Mouse (Mus musculus) hindbrain, embryonic 13.5 days (tissue): ENCODE data around the gene Lrrc27. TPM values are rescaled to one million over a fixed set of nuclear protein-coding genes. Genes with fewer than 3 reads are reported as not detected.
A peak's percentile ranks its signal among the peaks of the same experiment; 100 is the strongest.

Experiments
- ATAC-seq: fragments of 200-750 bp; cut with Nextera tagmentation; 2 replicates; pipeline ENCODE4 v1.8.0; 2017; ENCODE audit warnings: moderate TSS enrichment; ENCODE audit not compliant: low FRiP score
- H3K27ac ChIP-seq: fragments of 300-500 bp; sonication (generic); 2 replicates; pipeline ENCODE4 v1.5.1; 2015; ENCODE audit warnings: inconsistent platforms, mild to moderate bottlenecking, moderate library complexity
- H3K27me3 ChIP-seq: fragments of 300-500 bp; sonication (generic); 2 replicates; pipeline ENCODE4 v1.6.1; 2015; ENCODE audit warnings: mild to moderate bottlenecking, inconsistent platforms
- H3K36me3 ChIP-seq: fragments of 300-500 bp; sonication (generic); 2 replicates; pipeline ENCODE4 v1.6.1; 2015; ENCODE audit warnings: mild to moderate bottlenecking, inconsistent platforms
- H3K4me1 ChIP-seq: fragments of 300-500 bp; sonication (generic); replicated peaks from 2 replicates; pipeline ENCODE4 v1.6.1; 2015; ENCODE audit warnings: inconsistent platforms
- H3K4me2 ChIP-seq: fragments of 300-500 bp; sonication (generic); 2 replicates; pipeline ENCODE4 v1.6.1; 2015; ENCODE audit warnings: inconsistent platforms, mild to moderate bottlenecking, moderate library complexity
- H3K4me3 ChIP-seq: fragments of 300-500 bp; sonication (generic); 2 replicates; pipeline ENCODE4 v1.5.1; 2015; ENCODE audit warnings: mild to moderate bottlenecking, inconsistent platforms
- H3K9ac ChIP-seq: fragments of 300-500 bp; sonication (generic); 2 replicates; pipeline ENCODE4 v1.6.1; 2015; ENCODE audit warnings: mild to moderate bottlenecking, inconsistent platforms
- H3K9me3 ChIP-seq: fragments of 300-500 bp; sonication (generic); 2 replicates; pipeline ENCODE4 v1.6.1; 2016; ENCODE audit warnings: inconsistent platforms
- WGBS: fragments of 180-500 bp; shearing (Covaris S2); methylation state at CpG from one replicate; pipeline ENCODE4 v1.1.7; 2015; 5-methylcytosine and 5-hydroxymethylcytosine counted together
- polyA plus RNA-seq: library from polyadenylated mRNA; unstranded; fragments of >200 nt; fragmentation: Nextera tagmentation; extraction: Ambion mirVana; gene quantifications from 2 replicates; pipeline ENCODE4 v1.2.1, GENCODE M21; 2015

Lrrc27 gene
- polyA plus RNA-seq, 1 experiment from 2014 or later = 3.5 TPM

GRCm38 (mm10) chr7:139188634-139189207 lies 24.1 kb upstream of the Lrrc27 start:
- Histone ChIP-seq H3K4me2 (peak overlapping the region; percentile 91), H3K4me1 (peaks cover 16% of the 10 kb centered on the region), H3K9ac (peak overlapping the region; percentile 86), H3K27ac (no peak overlapping the region), H3K36me3 (no peaks in the 10 kb centered on the region), H3K9me3 (peaks cover 7% of the 10 kb centered on the region; the same call in 1 of the 2 replicates), H3K27me3 (peaks cover 49% of the 10 kb centered on the region), H3K4me3 (peak overlapping the region; percentile 73)
- ATAC-seq = peak; percentile 58; the same call in 1 of the 2 replicates
- 1% methylated on average over 23 of the region's 23 CpGs for WGBS

GRCm38 (mm10) chr7:139190616-139191015 lies 22.2 kb upstream of the Lrrc27 start:
- no peaks in the 10 kb centered on the region for H3K36me3 ChIP-seq
- H3K9ac ChIP-seq = no peak overlapping the region
- H3K9me3 ChIP-seq = peaks cover 7% of the 10 kb centered on the region; the same call in 1 of the 2 replicates
- ATAC-seq = no peak
- H3K4me2 ChIP-seq = no peak overlapping the region
- WGBS = 90% methylated on average over 4 of the region's 4 CpGs
- no peak overlapping the region for H3K27ac ChIP-seq
- H3K4me1 ChIP-seq = peaks cover 16% of the 10 kb centered on the region
- H3K27me3 ChIP-seq = peaks cover 38% of the 10 kb centered on the region
- no peak overlapping the region for H3K4me3 ChIP-seq

GRCm38 (mm10) chr7:139191619-139192018 lies 21.2 kb upstream of the Lrrc27 start:
- Histone ChIP-seq H3K36me3 (no peaks in the 10 kb centered on the region), H3K27me3 (peaks cover 28% of the 10 kb centered on the region), H3K9ac (no peak overlapping the region), H3K9me3 (peaks cover 7% of the 10 kb centered on the region; the same call in 1 of the 2 replicates), H3K27ac (no peak overlapping the region), H3K4me1 (peaks cover 16% of the 10 kb centered on the region), H3K4me3 (no peak overlapping the region), H3K4me2 (no peak overlapping the region)
- no peak for ATAC-seq
- WGBS = 66% methylated on average over 6 of the region's 6 CpGs

GRCm38 (mm10) chr7:139197022-139197421 lies 15.8 kb upstream of the Lrrc27 start:
- H3K27ac ChIP-seq = no peak overlapping the region
- no peaks in the 10 kb centered on the region for H3K36me3 ChIP-seq
- H3K9ac ChIP-seq = no peak overlapping the region
- H3K27me3 ChIP-seq = 0 out of 2 replicates have a peak, but pooled peaks cover 5% of the 10 kb centered on the region
- no peak for ATAC-seq
- H3K9me3 ChIP-seq = no peaks in the 10 kb centered on the region
- no peak overlapping the region for H3K4me2 ChIP-seq
- H3K4me3 ChIP-seq = no peak overlapping the region
- H3K4me1 ChIP-seq = no peaks in the 10 kb centered on the region
- 77% methylated on average over 4 of the region's 4 CpGs for WGBS

- H3K9ac ChIP-seq = no peak overlapping the region
- no peaks in the 10 kb centered on the region for H3K9me3 ChIP-seq
- WGBS = 35% methylated on average over 7 of the region's 7 CpGs
- H3K4me3 ChIP-seq = no peak overlapping the region
- H3K4me2 ChIP-seq = no peak overlapping the region
- no peaks in the 10 kb centered on the region for H3K4me1 ChIP-seq
- ATAC-seq = no peak
- H3K27ac ChIP-seq = no peak overlapping the region
- 0 out of 2 replicates have a peak, but pooled peaks cover 10% of the 10 kb centered on the region for H3K27me3 ChIP-seq
- no peaks in the 10 kb centered on the region for H3K36me3 ChIP-seq
Measured at GRCm38 (mm10) chr7:139200108-139200507, 12.7 kb upstream of the Lrrc27 start.

GRCm38 (mm10) chr7:139201209-139201608 lies 11.6 kb upstream of the Lrrc27 start:
- no peak for ATAC-seq
- no peaks in the 10 kb centered on the region for H3K36me3 ChIP-seq
- H3K27me3 ChIP-seq = 0 out of 2 replicates have a peak, but pooled peaks cover 10% of the 10 kb centered on the region
- H3K4me3 ChIP-seq = no peak overlapping the region
- H3K9me3 ChIP-seq = no peaks in the 10 kb centered on the region
- H3K27ac ChIP-seq = no peak overlapping the region
- H3K4me1 ChIP-seq = no peaks in the 10 kb centered on the region
- H3K4me2 ChIP-seq = no peak overlapping the region
- H3K9ac ChIP-seq = no peak overlapping the region
- WGBS = 62% methylated on average over 6 of the region's 6 CpGs

GRCm38 (mm10) chr7:139208023-139208772 lies 4.6 kb upstream of the Lrrc27 start:
- Histone ChIP-seq H3K4me2 (no peak overlapping the region), H3K9me3 (no peaks in the 10 kb centered on the region), H3K27ac (no peak overlapping the region), H3K27me3 (0 out of 2 replicates have a peak, but pooled peaks cover 6% of the 10 kb centered on the region), H3K36me3 (no peaks in the 10 kb centered on the region), H3K9ac (no peak overlapping the region), H3K4me1 (peaks cover 11% of the 10 kb centered on the region), H3K4me3 (no peak overlapping the region)
- no peak for ATAC-seq
- WGBS = 34% methylated on average over 7 of the region's 7 CpGs

- 0 out of 2 replicates have a peak, but pooled peaks cover 6% of the 10 kb centered on the region for H3K27me3 ChIP-seq
- no peak overlapping the region for H3K27ac ChIP-seq
- H3K4me1 ChIP-seq = peaks cover 14% of the 10 kb centered on the region
- 89% methylated on average over 4 of the region's 4 CpGs for WGBS
- H3K4me2 ChIP-seq = no peak overlapping the region
- H3K9me3 ChIP-seq = no peaks in the 10 kb centered on the region
- ATAC-seq = no peak
- H3K9ac ChIP-seq = no peak overlapping the region
- H3K36me3 ChIP-seq = no peaks in the 10 kb centered on the region
- H3K4me3 ChIP-seq = no peak overlapping the region
Measured at GRCm38 (mm10) chr7:139208773-139209095, 4.1 kb upstream of the Lrrc27 start.

- ATAC-seq = no peak
- 85% methylated on average over 6 of the region's 6 CpGs for WGBS
- H3K4me3 ChIP-seq = no peak overlapping the region
- H3K9me3 ChIP-seq = no peaks in the 10 kb centered on the region
- no peak overlapping the region for H3K27ac ChIP-seq
- H3K36me3 ChIP-seq = no peaks in the 10 kb centered on the region
- no peak overlapping the region for H3K4me2 ChIP-seq
- peaks cover 17% of the 10 kb centered on the region for H3K4me1 ChIP-seq
- 0 out of 2 replicates have a peak, but pooled peaks cover 3% of the 10 kb centered on the region for H3K27me3 ChIP-seq
- H3K9ac ChIP-seq = no peak overlapping the region
Measured at GRCm38 (mm10) chr7:139211761-139212160, 1.0 kb upstream of the Lrrc27 start.

GRCm38 (mm10) chr7:139213751-139214150 lies 963 bp downstream of the Lrrc27 start:
- H3K9ac ChIP-seq = peak overlapping the region; percentile 70
- H3K27ac ChIP-seq = peak overlapping the region; percentile 93; the same call in 1 of the 2 replicates
- peak overlapping the region; percentile 59 for H3K4me2 ChIP-seq
- H3K27me3 ChIP-seq = no peaks in the 10 kb centered on the region
- H3K36me3 ChIP-seq = no peaks in the 10 kb centered on the region
- peak overlapping the region; percentile 52 for H3K4me3 ChIP-seq
- 62% methylated on average over 3 of the region's 3 CpGs for WGBS
- ATAC-seq = peak; percentile 22
- no peaks in the 10 kb centered on the region for H3K9me3 ChIP-seq
- H3K4me1 ChIP-seq = peaks cover 17% of the 10 kb centered on the region

- H3K4me2 ChIP-seq = 0 out of 2 replicates have a peak overlapping the region, but pooled peaks have one; percentile 59
- no peaks in the 10 kb centered on the region for H3K27me3 ChIP-seq
- H3K4me3 ChIP-seq = no peak overlapping the region
- no peak overlapping the region for H3K27ac ChIP-seq
- H3K4me1 ChIP-seq = peaks cover 17% of the 10 kb centered on the region
- H3K9ac ChIP-seq = no peak overlapping the region; the same call in 1 of the 2 replicates
- no peaks in the 10 kb centered on the region for H3K9me3 ChIP-seq
- H3K36me3 ChIP-seq = no peaks in the 10 kb centered on the region
- 84% methylated on average over 3 of the region's 3 CpGs for WGBS
- ATAC-seq = no peak
Measured at GRCm38 (mm10) chr7:139214160-139214559, 1.4 kb downstream of the Lrrc27 start.

- Histone ChIP-seq H3K27me3 (no peaks in the 10 kb centered on the region), H3K36me3 (no peaks in the 10 kb centered on the region), H3K9me3 (no peaks in the 10 kb centered on the region), H3K27ac (no peak overlapping the region), H3K4me2 (no peak overlapping the region), H3K9ac (no peak overlapping the region), H3K4me1 (peaks cover 17% of the 10 kb centered on the region), H3K4me3 (no peak overlapping the region)
- WGBS = 80% methylated on average over 14 of the region's 14 CpGs
- ATAC-seq = no peak
Measured at GRCm38 (mm10) chr7:139214596-139215340, 2.0 kb downstream of the Lrrc27 start.
